Mouse (Mus musculus) Muller cell, postnatal 12 days (primary cell): Measurements from ENCODE around the gene Xk.
"Not testable (repeated sequence)": the region's sequence is repeated elsewhere in the genome, so short reads cannot be mapped to it uniquely, and the experiment has no call there.

Experiments used
- DNase-seq: peaks from one replicate; pipeline ENCODE4 v3.0.0-alpha.2; 2015; ENCODE audit errors: inconsistent ontology term

Gene Xk

GRCm38 (mm10) chrX:9272460-9273361, at the start of gene Xk:
TSS of gene Xk (plus strand) at chrX:9272756.
- DNase-seq: peak; percentile 46

- DNase-seq: no peak
Measured at GRCm38 (mm10) chrX:9227105-9227504, 45.5 kb upstream of the Xk start.

GRCm38 (mm10) chrX:9240737-9241591, 31.6 kb upstream of the Xk start:
- DNase-seq: peak; percentile 33

- DNase-seq: no peak
Measured at GRCm38 (mm10) chrX:9243381-9243864, 29.1 kb upstream of the Xk start.

GRCm38 (mm10) chrX:9244603-9245336, 27.8 kb upstream of the Xk start:
- no peak for DNase-seq

GRCm38 (mm10) chrX:9248911-9249310, 23.6 kb upstream of the Xk start:
- DNase-seq: peak; percentile 84

- no peak for DNase-seq
Measured at GRCm38 (mm10) chrX:9253990-9254389, 18.6 kb upstream of the Xk start.

GRCm38 (mm10) chrX:9254901-9255300, 17.7 kb upstream of the Xk start:
- no peak for DNase-seq

GRCm38 (mm10) chrX:9256766-9257165, 15.8 kb upstream of the Xk start, which contains the start of gene Gm14862:
TSS of gene Gm14862 (minus strand) at chrX:9256899.
- no peak for DNase-seq

GRCm38 (mm10) chrX:9257831-9258230, 14.7 kb upstream of the Xk start:
- DNase-seq: no peak

- no peak for DNase-seq
Measured at GRCm38 (mm10) chrX:9259267-9259666, 13.3 kb upstream of the Xk start.

GRCm38 (mm10) chrX:9271112-9271511, 1.4 kb upstream of the Xk start:
- DNase-seq: no peak

- peak; percentile 25 for DNase-seq
Measured at GRCm38 (mm10) chrX:9271947-9272459, 553 bp upstream of the Xk start.

GRCm38 (mm10) chrX:9273377-9274002, 934 bp downstream of the Xk start:
- no peak for DNase-seq

- DNase-seq: no peak
Measured at GRCm38 (mm10) chrX:9274321-9274720, 1.8 kb downstream of the Xk start.

GRCm38 (mm10) chrX:9283464-9283863, 10.9 kb downstream of the Xk start, which contains the start of gene H2al1m:
TSS of gene H2al1m (plus strand) at chrX:9283764.
- DNase-seq: not testable (repeated sequence)

- DNase-seq: not testable (repeated sequence)
Measured at GRCm38 (mm10) chrX:9293140-9293829, 20.7 kb downstream of the Xk start.

GRCm38 (mm10) chrX:9298413-9298864, 25.9 kb downstream of the Xk start:
- DNase-seq: no peak

GRCm38 (mm10) chrX:9302791-9303190, 30.2 kb downstream of the Xk start:
- DNase-seq: no peak

GRCm38 (mm10) chrX:9303455-9303854, 30.9 kb downstream of the Xk start:
- no peak for DNase-seq
